Mouse (Mus musculus) bone marrow, adult 2 months (tissue): ENCODE results near the gene Sema3g. TPM values are rescaled to one million over a fixed set of nuclear protein-coding genes. Genes with fewer than 3 reads are reported as not detected.

Source experiments
- H3K27ac ChIP-seq: fragments of 200-500 bp; 2 replicates; pipeline ENCODE4 v1.5.1; 2012; ENCODE audit warnings: low read depth, mild to moderate bottlenecking, control low read depth, inconsistent platforms, low read length; ENCODE audit not compliant: control insufficient read depth, poor library complexity, insufficient read depth
- H3K4me1 ChIP-seq: fragments of 200-500 bp; 2 replicates; pipeline ENCODE4 v1.6.1; 2011; ENCODE audit warnings: low read length; ENCODE audit not compliant: control insufficient read depth, insufficient read depth
- H3K4me3 ChIP-seq: fragments of 200-500 bp; replicated peaks from 2 replicates; pipeline ENCODE3; 2011; ENCODE audit warnings: mild to moderate bottlenecking, low read depth, low read length, control low read depth; ENCODE audit not compliant: control insufficient read depth
- CTCF ChIP-seq: fragments of 200-500 bp; IDR thresholded peaks from 2 replicates; pipeline ENCODE4 v1.5.1; 2011; ENCODE audit warnings: low read length, control low read depth; ENCODE audit not compliant: control insufficient read depth, insufficient read depth
- POLR2A ChIP-seq: fragments of 200-500 bp; IDR thresholded peaks from 2 replicates; pipeline ENCODE4 v1.6.1; 2011; ENCODE audit warnings: low read depth, mild to moderate bottlenecking, control low read depth, low read length, borderline replicate concordance; ENCODE audit not compliant: control insufficient read depth
- WGBS: fragments of 180-500 bp; shearing (Covaris S2); methylation state at CpG from one replicate; pipeline ENCODE4 v1.1.7; 2018; 5-methylcytosine and 5-hydroxymethylcytosine counted together
- polyA plus RNA-seq: library from polyadenylated mRNA; stranded (reverse); fragments of >200 nt; gene quantifications from 2 replicates; pipeline ENCODE4 v1.2.4, GENCODE M21; 2011; ENCODE audit warnings: low replicate concordance; ENCODE audit not compliant: missing spikeins, insufficient read depth, insufficient read length

Gene Sema3g
- polyA plus RNA-seq, 1 experiment, result 2.7 TPM

GRCm38 (mm10) chr14:31188771-31189181 is 28.9 kb upstream of the Sema3g start:
- Histone ChIP-seq H3K27ac (peak overlapping the region; percentile 87), H3K4me1 (peaks cover 5% of the 10 kb centered on the region; the same call in 1 of the 2 replicates), H3K4me3 (peak overlapping the region; percentile 33)
- TF ChIP-seq POLR2A (no peak), CTCF (no peak)
- WGBS, result 47% methylated on average over 6 of the region's 6 CpGs

DNA sequence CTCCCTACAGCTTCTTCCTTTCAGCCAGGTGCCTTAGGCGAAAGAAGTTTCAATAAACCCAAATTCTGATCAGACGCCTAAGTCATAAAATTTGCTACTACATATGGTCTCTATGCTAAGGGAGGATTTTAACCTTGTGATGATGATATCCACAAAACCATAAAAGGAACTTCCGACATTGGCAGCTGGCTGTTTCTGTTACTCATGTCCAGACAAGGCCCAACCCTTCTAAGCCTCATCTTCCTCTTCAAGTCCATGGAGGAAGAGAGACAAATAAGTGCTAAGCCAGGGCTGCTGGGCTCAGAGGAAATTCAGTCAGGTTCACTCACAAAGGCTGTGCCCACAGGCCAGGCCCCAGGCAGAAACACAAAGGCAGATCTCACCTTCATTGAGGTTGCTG is 28.3 kb upstream of the Sema3g start:
- TF ChIP-seq CTCF, result no peak
- TF ChIP-seq POLR2A, result no peak
- Histone ChIP-seq H3K4me1 (peaks cover 4% of the 10 kb centered on the region; the same call in 1 of the 2 replicates), H3K4me3 (no peak overlapping the region), H3K27ac (peak overlapping the region; percentile 92)
- 64% methylated on average over 3 of the region's 3 CpGs for WGBS

- no peak for TF ChIP-seq POLR2A
- TF ChIP-seq CTCF, result no peak
- no peak overlapping the region for H3K4me3 ChIP-seq
- H3K4me1 ChIP-seq, result peaks cover 4% of the 10 kb centered on the region; the same call in 1 of the 2 replicates
- no peak overlapping the region for H3K27ac ChIP-seq
- 34% methylated on average over 2 of the region's 2 CpGs for WGBS
These were observed 25.7 kb upstream of the Sema3g start for GRCm38 (mm10) chr14:31191936-31192335.

- TF ChIP-seq CTCF (no peak), POLR2A (no peak)
- Histone ChIP-seq H3K4me3 (no peak overlapping the region), H3K4me1 (peaks cover 3% of the 10 kb centered on the region; the same call in 1 of the 2 replicates), H3K27ac (no peak overlapping the region)
- WGBS, result 77% methylated on average over 7 of the region's 7 CpGs
These were observed 23.9 kb upstream of the Sema3g start for GRCm38 (mm10) chr14:31193791-31194190.

DNA sequence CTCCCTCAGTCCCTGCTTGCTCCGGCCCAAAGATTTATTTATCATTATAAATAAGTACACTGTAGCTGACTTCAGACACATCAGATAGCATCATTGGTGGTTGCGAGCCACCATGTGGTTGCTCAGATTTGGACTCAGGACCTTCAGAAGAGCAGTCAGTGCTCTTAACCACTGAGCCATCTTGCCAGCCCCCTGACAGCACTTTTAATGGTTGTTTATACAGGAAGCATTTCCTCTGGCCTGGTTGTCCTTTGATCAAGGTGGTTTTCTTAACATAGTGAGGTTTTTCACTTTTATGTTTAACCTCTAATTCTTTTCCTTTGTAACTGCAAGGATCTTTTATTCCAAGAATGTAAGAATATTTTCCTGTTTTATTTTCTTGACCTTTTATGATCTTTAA is 23.2 kb upstream of the Sema3g start:
- Histone ChIP-seq H3K27ac (no peak overlapping the region), H3K4me1 (peaks cover 3% of the 10 kb centered on the region; the same call in 1 of the 2 replicates), H3K4me3 (no peak overlapping the region)
- WGBS, result 68% methylated on average over 2 of the region's 2 CpGs
- TF ChIP-seq POLR2A (no peak), CTCF (no peak)

- WGBS, result 20% methylated on average over 14 of the region's 14 CpGs
- H3K27ac ChIP-seq, result peak overlapping the region; percentile 52
- no peak overlapping the region for H3K4me3 ChIP-seq
- TF ChIP-seq POLR2A (no peak), CTCF (no peak)
- H3K4me1 ChIP-seq, result no peaks in the 10 kb centered on the region; the same call in 1 of the 2 replicates
These were observed 22.7 kb upstream of the Sema3g start for GRCm38 (mm10) chr14:31194891-31195513.

DNA sequence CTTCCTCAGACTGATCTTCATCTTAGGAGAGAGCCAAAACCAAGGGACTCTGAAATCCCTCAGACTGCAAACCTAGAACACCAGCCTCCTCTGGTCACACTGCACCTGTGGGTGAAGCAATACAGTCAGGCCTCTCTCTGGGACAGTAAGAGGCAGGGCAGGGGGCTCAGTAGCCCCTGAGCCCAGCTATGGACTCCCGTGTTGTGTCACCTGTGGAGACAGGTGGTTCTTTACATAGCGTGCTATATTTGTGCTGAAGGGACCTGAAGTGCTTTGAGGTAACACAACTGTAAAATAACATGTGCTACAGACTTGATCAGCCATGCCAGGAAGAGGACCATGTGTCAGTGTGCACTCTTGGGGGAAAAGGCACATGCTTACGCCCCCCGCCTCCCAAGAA is 22.1 kb upstream of the Sema3g start:
- Histone ChIP-seq H3K27ac (peak overlapping the region; percentile 52), H3K4me1 (no peaks in the 10 kb centered on the region; the same call in 1 of the 2 replicates), H3K4me3 (no peak overlapping the region)
- TF ChIP-seq CTCF, result no peak
- TF ChIP-seq POLR2A, result no peak
- 77% methylated on average over 4 of the region's 4 CpGs for WGBS

DNA sequence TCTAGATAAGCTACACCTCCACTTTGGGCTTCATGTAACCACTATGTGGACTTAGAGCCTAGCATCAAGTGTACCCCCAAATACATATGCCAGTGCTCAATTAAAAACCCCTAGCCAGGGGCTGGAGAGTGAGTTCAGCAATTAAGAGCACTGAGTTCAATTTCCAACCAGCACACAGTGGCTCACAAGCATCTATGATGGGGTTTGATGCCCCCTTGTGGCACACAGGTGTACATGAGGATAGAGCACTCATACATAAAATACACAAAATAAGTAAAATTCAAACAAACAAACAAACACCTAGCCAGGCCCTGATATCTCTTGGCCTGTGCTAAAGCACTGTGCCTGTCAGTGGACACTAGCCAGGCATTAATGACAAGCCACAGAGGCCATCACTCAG is 21.7 kb upstream of the Sema3g start:
- TF ChIP-seq CTCF (peak; percentile 55), POLR2A (no peak)

More for the DNA sequence above, 21.7 kb upstream of the Sema3g start:
- Histone ChIP-seq H3K4me3 (no peak overlapping the region), H3K27ac (no peak overlapping the region; the same call in 1 of the 2 replicates), H3K4me1 (no peaks in the 10 kb centered on the region; the same call in 1 of the 2 replicates)
